Mouse (Mus musculus): ENCODE measurements at regions not wholly inside any gene's neighbourhood (a gene's known extent, or its start where the extent isn't known, plus 50 kb on each side); places are given as distances from the start of the nearest gene placed in this dataset.

DNA sequence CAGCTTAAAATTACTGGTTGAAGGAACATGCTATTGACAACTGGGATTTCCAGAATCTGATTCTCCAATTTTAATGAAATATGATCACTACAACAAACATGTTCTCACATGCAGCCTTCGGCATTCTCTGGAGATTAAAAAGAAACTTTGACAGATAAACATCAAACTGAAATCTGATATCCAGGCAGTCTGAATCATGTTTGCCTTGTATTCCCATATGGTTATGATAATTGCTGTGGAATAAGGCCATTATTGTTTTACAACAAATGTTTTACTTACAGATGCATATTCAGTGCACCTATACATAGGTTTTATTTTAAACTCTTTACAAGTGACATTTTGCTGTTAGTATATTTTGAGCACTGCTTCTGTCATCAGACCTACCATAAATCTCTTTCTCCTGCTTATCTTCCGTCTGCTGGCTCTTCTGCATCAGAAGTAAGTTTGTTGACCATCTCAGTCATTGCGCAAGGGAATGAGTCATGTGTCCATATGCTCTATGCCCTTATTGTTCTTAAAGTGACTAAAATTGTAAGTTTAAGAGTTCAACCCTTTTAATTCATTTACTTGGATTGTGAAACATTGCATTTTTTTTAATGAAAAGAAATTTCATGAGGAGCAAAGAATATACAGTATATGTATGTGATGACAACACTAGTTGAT, 587.9 kb upstream of the Gje1 start:
- TF ChIP-seq RAD21 (IDR thresholded peaks at IDR 0.05; ENCODE audit: low read depth, low read length) (no peak), KAT2A (conservative IDR thresholded peaks at IDR 0.05; ENCODE audit: low read depth, low read length) (no peak), HCFC1 (IDR thresholded peaks at IDR 0.05; ENCODE audit: low read depth, low read length) (no peak)
- peaks cover 0 to 2% of the 10 kb centered on the region in 2 experiments; a peak in 1 of 4 replicates for H3K36me3 ChIP-seq (ENCODE audit: control insufficient read depth in 1 of 2, insufficient read depth in 2 of 2, low read length in 2 of 2)

DNA sequence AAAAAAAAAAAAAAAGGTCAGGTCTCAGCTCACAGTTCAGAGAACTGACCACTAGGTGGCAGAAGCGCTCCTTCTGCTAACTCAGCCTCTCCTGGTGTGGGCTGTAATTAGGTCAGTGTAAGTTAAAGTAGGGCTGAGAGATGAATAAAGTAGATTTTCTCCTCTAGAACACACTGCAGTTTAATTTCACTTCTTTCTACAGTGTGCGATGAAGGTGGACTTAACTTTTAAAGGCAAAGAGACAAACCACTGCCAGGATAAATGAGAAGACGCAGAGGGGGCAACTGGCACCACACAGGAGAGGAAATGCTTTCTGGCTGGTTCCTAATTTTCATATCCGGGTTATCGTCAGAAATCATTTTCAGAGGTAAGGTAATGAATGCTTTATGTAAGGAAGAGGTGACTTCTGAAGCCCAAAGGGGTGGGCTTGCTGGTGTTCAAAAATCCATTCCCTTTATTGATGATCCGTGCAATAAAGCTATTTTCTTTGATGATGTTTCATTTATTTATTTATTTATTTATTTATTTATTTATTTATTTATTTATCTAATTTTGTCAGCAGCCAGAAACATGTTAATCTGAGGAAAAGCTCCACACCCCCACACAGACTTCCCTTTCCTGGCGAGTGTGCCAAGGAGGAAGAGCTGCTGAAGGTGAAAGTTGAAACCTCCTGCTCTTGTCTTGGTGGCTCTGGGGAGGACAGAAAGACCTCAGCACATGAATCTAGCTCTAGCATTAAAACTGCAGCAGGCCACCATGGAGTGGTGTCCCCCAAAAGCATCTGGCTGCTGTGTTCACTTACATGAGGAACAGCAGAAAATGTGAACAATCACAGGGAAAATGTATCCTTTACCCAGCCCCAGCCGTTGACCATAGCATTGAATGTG, 582.4 kb upstream of the Gje1 start:
- H3K9me3 ChIP-seq (replicated peaks; ENCODE audit: insufficient read depth, low read length), result no peaks in the 10 kb centered on the region
- peak; percentile 85 for DNase-seq (ENCODE audit: low read depth, low spot score)
- H3K27ac ChIP-seq (ENCODE audit: control insufficient read depth, low read depth, low read length), result peak overlapping the region; percentile 26; the same call in 1 of the 2 replicates
- H3K4me3 ChIP-seq (ENCODE audit: control insufficient read depth in 1 of 2, insufficient read depth in 1 of 2, low read depth in 2 of 2, low read length in 2 of 2), result peak overlapping the region; percentile 49 to 58
- H3K79me2 ChIP-seq (ENCODE audit: control insufficient read depth, insufficient read depth, low read length, poor library complexity), result no peaks in the 10 kb centered on the region; the same call in 1 of the 2 replicates
- no peaks in the 10 kb centered on the region for H3K27me3 ChIP-seq (ENCODE audit: control insufficient read depth in 1 of 2, insufficient read depth in 2 of 2, low read length in 2 of 2)
- peaks cover 0 to 4% of the 10 kb centered on the region in 2 experiments; a peak in 1 of 4 replicates for H3K4me1 ChIP-seq (ENCODE audit: control insufficient read depth in 1 of 2, insufficient read depth in 2 of 2, low read length in 2 of 2)
- H3K9ac ChIP-seq (ENCODE audit: control insufficient read depth, low read depth, low read length, poor library complexity, severe bottlenecking), result peak overlapping the region; percentile 62
- peaks cover 0 to 2% of the 10 kb centered on the region in 2 experiments; a peak in 1 of 4 replicates for H3K36me3 ChIP-seq (ENCODE audit: control insufficient read depth in 1 of 2, insufficient read depth in 2 of 2, low read length in 2 of 2)
- TF ChIP-seq ZMIZ1 (IDR thresholded peaks at IDR 0.05; ENCODE audit: low read depth, low read length), result no peak
- TF ChIP-seq MYC (IDR thresholded peaks at IDR 0.05; ENCODE audit: low read depth, low read length), result no peak
- TF ChIP-seq ETS1 (IDR thresholded peaks at IDR 0.05; ENCODE audit: low read depth, low read length), result no peak
- no peak for TF ChIP-seq MAFK (IDR thresholded peaks at IDR 0.05; ENCODE audit: borderline replicate concordance, low read depth, low read length)
- TF ChIP-seq E2F4 (IDR thresholded peaks at IDR 0.05; ENCODE audit: borderline replicate concordance, low read depth, low read length), result no peak
- TF ChIP-seq USF1 (IDR thresholded peaks at IDR 0.05; ENCODE audit: low read depth, low read length), result no peak
- no peak for TF ChIP-seq RCOR1 (IDR thresholded peaks at IDR 0.05; ENCODE audit: low read depth, low read length)
- peak; percentile 58 to 73 (median 61) for TF ChIP-seq CTCF (IDR thresholded peaks at IDR 0.05 in 2 of 3, conservative IDR thresholded peaks at IDR 0.05 in 1 of 3; ENCODE audit: control insufficient read depth in 1 of 3, insufficient read depth in 1 of 3, low read depth in 2 of 3, low read length in 3 of 3, poor library complexity in 1 of 3, severe bottlenecking in 1 of 3)
- no peak for TF ChIP-seq TCF12 (IDR thresholded peaks at IDR 0.05; ENCODE audit: low read depth, low read length)
- TF ChIP-seq TBP (IDR thresholded peaks at IDR 0.05; ENCODE audit: low read depth, low read length), result no peak
- TF ChIP-seq SIN3A (IDR thresholded peaks at IDR 0.05; ENCODE audit: low read length), result no peak
- TF ChIP-seq GABPA (IDR thresholded peaks at IDR 0.05; ENCODE audit: low read depth, low read length), result no peak
- TF ChIP-seq CHD1 (IDR thresholded peaks at IDR 0.05; ENCODE audit: low read depth, low read length), result no peak
- TF ChIP-seq NRF1 (IDR thresholded peaks at IDR 0.05; ENCODE audit: insufficient read depth, low read depth, low read length, poor library complexity, severe bottlenecking), result no peak
- TF ChIP-seq CHD2 (IDR thresholded peaks at IDR 0.05; ENCODE audit: low read length), result no peak
- no peak for TF ChIP-seq POLR2A (IDR thresholded peaks at IDR 0.05; ENCODE audit: control insufficient read depth in 1 of 2, insufficient read depth in 1 of 2, low read depth in 1 of 2, low read length in 2 of 2, poor library complexity in 1 of 2)
- TF ChIP-seq MAX (IDR thresholded peaks at IDR 0.05; ENCODE audit: low read length), result no peak
- TF ChIP-seq ZNF384 (IDR thresholded peaks at IDR 0.05; ENCODE audit: low read depth, low read length), result peak; percentile 96
- no peak for TF ChIP-seq BHLHE40 (IDR thresholded peaks at IDR 0.05; ENCODE audit: borderline replicate concordance, low read depth, low read length)
- peak in 1 of 2 experiments; percentile 23; a peak in 2 of 4 replicates for TF ChIP-seq EP300 (IDR thresholded peaks at IDR 0.05; ENCODE audit: low read depth in 1 of 2, low read length in 2 of 2)
- no peak for TF ChIP-seq ZKSCAN1 (IDR thresholded peaks at IDR 0.05; ENCODE audit: low read depth, low read length)
- TF ChIP-seq HCFC1 (IDR thresholded peaks at IDR 0.05; ENCODE audit: low read depth, low read length), result no peak
- no peak for TF ChIP-seq TAL1 (IDR thresholded peaks at IDR 0.05; ENCODE audit: low read length)
- no peak for TF ChIP-seq GATA1 (IDR thresholded peaks at IDR 0.05; ENCODE audit: low read depth, low read length)
- TF ChIP-seq ELF1 (IDR thresholded peaks at IDR 0.05; ENCODE audit: low read depth, low read length), result no peak
- TF ChIP-seq ZC3H11A (IDR thresholded peaks at IDR 0.05; ENCODE audit: low read depth, low read length), result peak; percentile 89
- TF ChIP-seq POLR2AphosphoS5 (IDR thresholded peaks at IDR 0.05; ENCODE audit: borderline replicate concordance, low read depth, low read length), result no peak

More for the DNA sequence above, 587.9 kb upstream of the Gje1 start:
- H3K4me1 ChIP-seq (ENCODE audit: control insufficient read depth in 1 of 2, insufficient read depth in 2 of 2, low read length in 2 of 2), result peaks cover 0 to under 1% of the 10 kb centered on the region in 2 experiments; a peak in 1 of 4 replicates
- H3K27ac ChIP-seq (ENCODE audit: control insufficient read depth, low read depth, low read length), result no peak overlapping the region
- H3K9ac ChIP-seq (ENCODE audit: control insufficient read depth, low read depth, low read length, poor library complexity, severe bottlenecking), result no peak overlapping the region
- H3K4me3 ChIP-seq (ENCODE audit: control insufficient read depth in 1 of 2, insufficient read depth in 1 of 2, low read depth in 2 of 2, low read length in 2 of 2), result no peak overlapping the region
- no peaks in the 10 kb centered on the region for H3K79me2 ChIP-seq (ENCODE audit: control insufficient read depth, insufficient read depth, low read length, poor library complexity)
- no peaks in the 10 kb centered on the region for H3K9me3 ChIP-seq (replicated peaks; ENCODE audit: insufficient read depth, low read length)
- no peaks in the 10 kb centered on the region for H3K27me3 ChIP-seq (ENCODE audit: control insufficient read depth in 1 of 2, insufficient read depth in 2 of 2, low read length in 2 of 2)
- no peak for DNase-seq (ENCODE audit: low read depth, low spot score)
